Mouse (Mus musculus): ENCODE measurements at regions not wholly inside any gene's neighbourhood (a gene's known extent, or its start where the extent isn't known, plus 50 kb on each side); places are given as distances from the start of the nearest gene placed in this dataset.

- peak; percentile 62 for DNase-seq (ENCODE audit: low spot score)
These were observed 119.9 kb upstream of the Kcnip4 start for GRCm38 (mm10) chr5:49644606-49645005.

- peak; percentile 65 for DNase-seq (ENCODE audit: low spot score)
These were observed 117.7 kb upstream of the Kcnip4 start for GRCm38 (mm10) chr5:49642439-49642838.

DNA sequence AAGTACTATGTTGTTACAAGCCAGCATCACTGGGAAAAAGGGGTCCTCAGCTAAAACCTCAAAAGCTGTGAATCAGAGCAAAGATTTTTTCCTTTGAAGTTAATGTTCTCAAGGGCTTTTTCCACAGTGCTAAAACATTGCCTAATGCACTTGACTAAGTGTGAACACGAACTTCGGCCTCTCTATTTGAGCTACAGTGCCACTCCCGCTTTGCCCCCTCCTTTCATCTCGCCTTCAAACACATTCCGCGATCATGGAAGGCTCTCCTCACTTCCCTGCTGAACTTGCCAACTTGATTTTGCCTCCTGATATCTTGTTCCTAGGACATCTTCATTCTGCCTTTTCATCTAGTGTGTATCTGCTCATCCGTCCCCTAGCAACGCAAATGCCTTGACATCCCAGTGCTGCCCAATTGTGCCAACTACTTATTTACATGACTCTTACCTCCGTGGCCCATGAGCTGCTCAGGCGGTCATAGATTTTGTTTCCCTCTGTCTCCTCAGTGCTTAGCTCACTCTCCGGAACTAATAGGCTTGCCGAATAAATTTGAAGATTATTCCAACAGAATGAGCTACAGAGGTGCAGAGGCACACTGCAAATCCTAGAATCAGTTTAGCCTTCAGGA is 116.6 kb upstream of the Kcnip4 start:
- no peak for DNase-seq (ENCODE audit: low spot score)

DNA sequence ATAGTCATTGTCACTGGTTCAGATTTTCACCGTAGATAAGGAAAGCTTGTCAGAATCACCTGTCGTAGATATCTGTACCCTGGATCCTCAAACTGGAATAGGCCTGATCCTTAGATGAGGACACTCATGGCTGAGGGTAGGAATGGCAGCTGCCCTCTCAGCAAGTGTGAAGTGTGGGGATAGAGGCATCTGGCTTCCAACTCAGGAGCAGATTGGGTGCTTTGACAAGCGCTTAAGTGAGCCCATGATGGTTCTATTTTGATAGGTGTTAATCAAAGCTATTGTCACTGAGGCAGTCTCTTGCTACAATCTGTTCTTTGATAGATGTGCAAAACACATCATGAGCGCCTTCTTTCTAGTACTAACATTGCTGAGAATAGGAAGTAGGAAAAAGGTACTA is 114.9 kb upstream of the Kcnip4 start:
- DNase-seq (ENCODE audit: low spot score), result no peak

- no peak for DNase-seq (ENCODE audit: low spot score)
These were observed 95.4 kb upstream of the Kcnip4 start for GRCm38 (mm10) chr5:49620152-49620551.

- no peak for DNase-seq (ENCODE audit: low spot score)
These were observed 82.1 kb upstream of the Kcnip4 start for GRCm38 (mm10) chr5:49606761-49607160.

DNA sequence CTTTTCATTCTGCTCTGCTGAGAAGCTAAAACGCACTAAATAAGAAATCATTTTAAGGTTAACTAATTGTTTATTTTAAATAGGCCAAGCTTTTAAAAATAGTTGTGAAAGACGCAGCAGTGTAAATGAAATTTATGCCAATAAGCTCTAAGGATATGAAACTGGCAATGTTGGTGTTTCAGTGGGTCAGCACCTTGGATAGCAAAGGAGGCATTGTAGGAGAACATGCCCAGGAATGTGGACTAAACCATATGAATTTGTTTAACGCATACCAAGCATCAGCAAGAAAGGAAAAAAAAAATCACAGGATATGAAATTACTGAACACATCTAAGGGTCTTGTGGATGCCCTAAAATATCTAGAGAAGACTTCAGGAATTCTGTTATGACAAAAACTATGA is 56.1 kb upstream of the Kcnip4 start:
- DNase-seq (ENCODE audit: low spot score), result no peak

- DNase-seq (ENCODE audit: low spot score), result no peak
These were observed 51.2 kb upstream of the Kcnip4 start for GRCm38 (mm10) chr5:49575901-49576300.

Data from adipocyte (in vitro differentiated cells).